Mouse (Mus musculus) left cerebral cortex, adult 11 months (tissue): ENCODE data around the gene Ccdc32.

Experiments
- DNase-seq: peaks from one replicate; pipeline ENCODE4 v3.0.0; 2022; ENCODE audit warnings: low spot score

The Ccdc32 gene

GRCm38 (mm10) chr2:119015604-119016180, 13.5 kb downstream of the Ccdc32 start:
- DNase-seq, result no peak

DNA sequence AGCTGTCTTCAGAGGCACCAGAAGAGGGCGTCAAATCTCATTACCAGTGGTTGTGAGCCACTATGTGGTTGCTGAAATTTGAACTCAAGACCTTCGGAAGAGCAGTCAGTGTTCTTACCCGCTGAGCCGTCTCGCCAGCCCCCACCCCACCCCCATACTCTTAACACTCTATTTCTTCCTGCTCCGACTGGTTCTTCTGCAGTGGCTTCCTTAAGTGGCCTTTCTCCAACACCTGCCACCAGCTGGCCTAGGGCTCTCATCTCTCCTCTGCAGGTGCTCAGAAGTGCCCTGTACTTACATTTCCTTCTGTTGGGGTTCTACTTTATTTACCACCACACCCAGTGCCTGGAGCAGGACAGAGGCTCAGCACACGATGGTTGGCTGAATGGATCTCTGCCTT, 14.2 kb downstream of the Ccdc32 start:
- no peak for DNase-seq

GRCm38 (mm10) chr2:119009376-119009775, 19.8 kb downstream of the Ccdc32 start:
- no peak for DNase-seq

- no peak for DNase-seq
Observed at GRCm38 (mm10) chr2:119006886-119007285, 22.3 kb downstream of the Ccdc32 start.

DNA sequence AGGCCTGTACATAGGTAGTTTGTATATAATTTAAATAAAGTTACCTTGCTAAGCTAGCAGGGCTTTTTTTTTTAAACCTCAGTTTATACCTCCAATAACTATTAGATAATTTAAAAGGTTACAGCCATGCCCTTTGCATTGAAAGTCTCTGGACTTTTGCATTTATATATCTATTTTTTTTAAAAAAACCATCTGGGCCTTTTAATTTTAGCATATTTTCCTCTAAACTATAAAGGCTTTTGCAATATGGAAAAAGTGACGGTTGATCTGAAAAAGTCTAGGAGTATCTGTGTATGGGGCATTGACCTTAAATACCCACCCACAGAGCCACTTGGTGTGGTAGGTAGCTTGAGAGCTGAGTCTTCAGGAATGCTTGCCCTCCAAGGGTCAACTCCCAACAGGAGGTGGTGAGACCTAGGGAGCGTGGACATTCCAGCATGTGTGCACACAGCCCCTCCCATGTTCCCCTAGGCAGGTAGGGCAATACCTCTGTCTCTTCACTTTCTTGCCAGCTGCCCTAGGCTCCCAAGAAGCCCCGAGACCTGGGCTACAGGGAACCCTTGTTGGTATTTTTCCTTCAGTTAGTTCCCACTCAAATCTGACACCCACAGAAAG, 30.1 kb downstream of the Ccdc32 start:
- DNase-seq, result no peak

DNA sequence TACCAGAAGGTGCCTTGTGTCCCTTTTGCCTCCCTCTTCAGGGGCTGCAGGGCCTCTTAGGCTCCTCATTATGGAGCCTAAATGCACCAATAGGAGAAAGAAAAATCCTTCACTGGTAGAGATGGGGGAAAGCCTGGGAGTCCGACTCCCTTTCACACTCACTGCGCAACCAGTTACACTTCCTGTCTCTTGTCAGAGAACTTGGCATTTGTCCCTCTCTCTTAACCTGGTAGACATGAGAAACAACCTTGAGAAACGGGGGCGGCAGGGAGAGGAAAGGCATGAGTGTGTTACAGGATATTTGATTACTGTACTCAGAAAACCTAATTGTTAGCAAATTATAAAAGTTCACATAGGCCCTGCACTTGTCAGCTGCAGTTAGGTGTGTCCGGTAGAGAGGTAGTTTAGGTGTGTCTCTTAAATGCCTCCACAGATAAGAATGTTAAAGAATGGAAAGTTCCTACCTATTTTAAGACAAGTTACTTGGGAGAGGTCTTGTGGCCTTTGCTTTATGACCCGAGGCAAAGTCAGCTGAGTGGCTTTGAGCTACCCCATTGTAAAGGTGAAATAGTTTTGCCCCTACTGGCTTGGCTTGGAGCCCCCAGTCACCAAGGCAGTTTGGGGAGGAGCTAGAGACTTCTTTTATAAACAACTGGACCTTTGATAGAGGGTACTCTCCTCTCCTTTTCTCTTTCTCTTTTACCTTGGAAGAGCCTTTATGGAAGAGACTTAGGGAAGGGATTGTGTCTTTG, 30.9 kb downstream of the Ccdc32 start:
- DNase-seq, result no peak

DNA sequence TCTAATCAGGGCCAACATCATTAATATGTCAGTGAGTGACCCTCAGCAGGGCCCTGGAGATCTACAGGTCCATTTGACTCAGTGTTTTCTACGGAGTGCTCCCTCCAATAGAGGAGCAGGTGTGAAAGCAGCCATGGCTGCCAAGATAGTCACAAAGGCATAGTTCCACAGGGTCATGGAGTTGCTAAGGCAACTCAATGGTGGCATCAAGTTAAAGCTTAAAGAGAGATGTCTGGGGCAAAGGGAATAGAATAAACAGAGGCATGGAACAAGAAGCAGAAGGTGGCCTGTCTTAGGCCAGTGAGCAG, 32.4 kb downstream of the Ccdc32 start:
- no peak for DNase-seq

- DNase-seq, result no peak
Observed at GRCm38 (mm10) chr2:118995919-118996797, 33.0 kb downstream of the Ccdc32 start.

GRCm38 (mm10) chr2:118995490-118995889, 33.7 kb downstream of the Ccdc32 start:
- no peak for DNase-seq

- DNase-seq, result no peak
Observed at GRCm38 (mm10) chr2:118983812-118984211, 45.4 kb downstream of the Ccdc32 start.

DNA sequence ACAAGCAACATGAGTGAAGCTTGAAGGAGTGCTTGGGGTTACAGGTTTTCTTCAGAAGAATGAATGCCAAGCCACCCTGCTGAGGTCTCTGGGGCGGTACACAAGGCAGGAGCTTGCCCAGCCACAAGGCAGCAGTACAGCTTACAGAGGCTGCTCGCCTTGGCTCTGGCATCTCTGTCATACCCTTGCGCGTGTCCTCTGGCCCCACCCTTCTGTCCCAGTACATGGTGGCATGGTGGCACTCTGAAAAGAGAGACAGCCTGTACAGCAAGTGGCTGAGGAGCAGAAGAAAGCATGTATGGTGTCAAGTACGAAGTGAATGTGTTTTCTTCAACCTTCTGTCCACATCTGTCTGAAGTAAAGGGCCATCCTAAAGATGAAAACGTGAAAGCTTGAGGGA, 48.4 kb downstream of the Ccdc32 start:
- DNase-seq, result no peak

- DNase-seq, result no peak
Observed at GRCm38 (mm10) chr2:118978064-118978463, 51.1 kb downstream of the Ccdc32 start.

DNA sequence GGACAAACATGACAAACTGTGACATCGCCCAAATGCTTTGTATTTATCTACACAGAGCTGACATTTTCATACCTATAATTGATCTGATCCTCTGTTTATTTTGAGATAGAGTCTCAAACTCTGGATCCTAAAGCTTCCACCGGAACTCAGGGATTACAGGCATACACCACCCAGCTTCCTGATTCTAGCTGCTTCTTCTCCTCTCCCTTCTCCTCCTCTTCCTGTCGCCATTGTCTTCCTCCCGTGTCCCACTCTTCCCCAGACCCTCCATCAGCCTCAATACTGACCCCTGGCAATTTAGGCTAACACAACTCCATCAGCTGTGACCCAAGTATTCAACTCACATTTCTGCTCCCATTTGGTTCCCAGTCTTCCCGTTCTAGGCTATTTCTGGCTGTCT, 52.3 kb downstream of the Ccdc32 start:
- DNase-seq, result no peak

DNA sequence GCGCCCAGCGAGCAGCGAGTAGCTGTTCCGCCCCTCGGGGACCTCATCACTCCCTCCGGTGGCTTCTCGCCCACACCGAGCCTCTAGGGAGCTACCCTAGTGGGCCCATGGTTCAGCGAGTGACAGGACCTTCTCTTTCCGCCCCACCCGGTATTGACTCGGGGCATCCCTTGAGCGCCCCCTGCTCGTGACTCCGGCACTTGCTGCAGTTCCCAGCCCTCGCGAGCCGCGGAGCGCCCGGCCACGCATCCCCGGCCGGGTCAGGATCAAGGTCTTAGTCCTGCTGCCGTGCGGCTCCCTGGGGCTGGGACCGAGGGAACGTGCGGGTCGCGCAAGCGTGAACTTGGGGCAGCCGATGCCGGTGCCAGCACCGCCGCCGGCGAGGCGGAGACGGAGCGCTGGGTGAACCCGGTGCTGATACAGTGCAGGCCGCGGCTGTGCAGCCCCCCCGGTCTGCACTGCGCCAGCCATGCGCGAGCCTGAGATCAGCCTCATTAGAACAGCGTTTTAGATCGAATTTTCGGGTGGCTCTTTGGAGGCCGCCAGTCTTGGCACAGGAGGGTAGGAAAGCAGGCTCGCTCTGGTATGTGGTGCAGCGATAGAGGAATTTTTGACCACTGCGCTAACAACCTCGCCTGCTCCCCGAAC, 52.8 kb downstream of the Ccdc32 start:
- peak; percentile 78 for DNase-seq

DNA sequence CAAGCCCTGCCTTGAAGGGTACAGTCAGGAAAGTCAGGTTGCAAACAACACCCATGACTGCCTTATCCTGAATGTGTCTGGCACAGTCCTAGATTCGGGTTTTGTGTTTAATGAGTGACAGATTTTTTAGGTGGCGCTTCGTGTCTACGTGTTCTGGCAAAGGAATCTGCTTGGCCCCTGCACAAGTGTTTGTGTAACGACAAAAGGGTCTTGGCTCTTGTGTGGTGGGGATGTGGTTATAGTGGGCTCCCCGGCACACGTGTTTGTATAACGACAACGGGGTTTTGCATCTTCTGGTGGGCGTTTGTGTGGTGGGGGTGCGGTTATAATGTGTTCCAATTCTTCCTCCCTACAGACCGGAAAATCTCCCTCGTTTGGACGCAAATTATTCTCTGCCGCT, 53.3 kb downstream of the Ccdc32 start:
- DNase-seq, result no peak

GRCm38 (mm10) chr2:118972687-118973376, 56.4 kb downstream of the Ccdc32 start:
- peak; percentile 70 for DNase-seq

GRCm38 (mm10) chr2:118972048-118972447, 57.1 kb downstream of the Ccdc32 start:
- DNase-seq, result no peak

- no peak for DNase-seq
Observed at GRCm38 (mm10) chr2:118969585-118970147, 59.5 kb downstream of the Ccdc32 start.
